Mouse (Mus musculus) embryonic facial prominence, embryonic 12.5 days (tissue): ENCODE measurements at regions not wholly inside any gene's neighbourhood (a gene's known extent, or its start where the extent isn't known, plus 50 kb on each side); places are given as distances from the start of the nearest gene placed in this dataset.
A peak's percentile ranks its signal among the peaks of the same experiment; 100 is the strongest.

ENCODE experiments used
- ATAC-seq: fragments of 200-750 bp; cut with Nextera tagmentation; 2 replicates; pipeline ENCODE4 v1.8.0; 2017; ENCODE audit not compliant: insufficient number of reproducible peaks, insufficient read depth, low FRiP score, low TSS enrichment
- H3K27ac ChIP-seq: fragments of 300-500 bp; sonication (generic); 2 replicates; pipeline ENCODE4 v1.5.1; 2016; ENCODE audit warnings: mild to moderate bottlenecking
- H3K27me3 ChIP-seq: fragments of 300-500 bp; sonication (generic); 2 replicates; pipeline ENCODE4 v1.6.1; 2016; ENCODE audit warnings: mild to moderate bottlenecking, moderate library complexity
- H3K36me3 ChIP-seq: fragments of 300-500 bp; sonication (generic); 2 replicates; pipeline ENCODE4 v1.6.1; 2016; ENCODE audit warnings: mild to moderate bottlenecking
- H3K4me1 ChIP-seq: fragments of 300-500 bp; sonication (generic); 2 replicates; pipeline ENCODE4 v1.6.1; 2016
- H3K4me2 ChIP-seq: fragments of 300-500 bp; sonication (generic); replicated peaks from 2 replicates; pipeline ENCODE4 v1.6.1; 2016; ENCODE audit warnings: mild to moderate bottlenecking, moderate library complexity
- H3K4me3 ChIP-seq: fragments of 300-500 bp; sonication (generic); 2 replicates; pipeline ENCODE4 v1.5.1; 2016; ENCODE audit warnings: mild to moderate bottlenecking
- H3K9ac ChIP-seq: fragments of 300-500 bp; sonication (generic); 2 replicates; pipeline ENCODE4 v1.6.1; 2016; ENCODE audit warnings: mild to moderate bottlenecking, moderate library complexity
- H3K9me3 ChIP-seq: fragments of 300-500 bp; sonication (generic); 2 replicates; pipeline ENCODE4 v1.6.1; 2016; ENCODE audit warnings: mild to moderate bottlenecking, moderate library complexity
- WGBS: fragments of 180-500 bp; shearing (Covaris S2); methylation state at CpG from one replicate; pipeline ENCODE4 v1.1.7; 2016; 5-methylcytosine and 5-hydroxymethylcytosine counted together

DNA sequence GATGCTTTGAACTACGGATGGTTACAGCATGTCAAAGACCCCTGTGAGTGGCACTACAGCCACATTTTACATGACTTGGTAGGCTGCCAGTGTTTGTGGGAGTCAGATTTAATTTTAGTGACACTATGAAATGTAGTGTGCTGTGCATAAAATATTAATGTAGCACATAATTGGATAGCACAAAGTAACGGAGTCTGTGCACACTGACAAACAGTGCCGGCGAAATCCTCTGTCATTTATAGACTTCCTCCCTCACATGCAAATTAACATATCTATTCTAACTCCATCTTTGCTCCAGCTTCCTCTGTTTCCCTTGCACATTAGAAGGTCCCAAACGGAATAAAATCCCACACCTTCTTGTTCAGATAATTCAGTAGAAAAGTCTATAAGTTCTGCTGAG is 515.3 kb downstream of the Psat1 start:
- no peak overlapping the region for H3K4me2 ChIP-seq
- WGBS: 83% methylated on average over 5 of the region's 5 CpGs

DNA sequence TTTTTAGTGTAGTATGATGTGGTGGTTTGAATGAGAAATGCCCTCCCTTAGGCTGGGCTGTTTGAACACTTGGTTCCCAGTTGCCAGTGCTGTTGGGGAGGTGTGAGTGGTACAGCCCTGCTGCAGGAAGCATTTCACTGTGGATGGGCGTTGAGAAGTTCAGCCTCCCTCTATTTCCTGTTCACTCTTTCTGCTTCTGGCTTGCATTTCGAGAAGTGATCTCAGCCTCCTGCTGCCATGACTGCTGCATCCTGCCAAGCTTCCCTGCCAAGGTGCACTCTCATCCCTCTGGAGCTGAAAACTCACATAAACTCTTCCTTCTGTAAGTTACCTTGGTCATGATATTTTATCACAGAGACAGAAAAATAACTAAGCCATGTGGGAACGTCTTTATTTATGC is 525.8 kb downstream of the Psat1 start:
- Histone ChIP-seq H3K4me1 (no peaks in the 10 kb centered on the region), H3K9me3 (no peaks in the 10 kb centered on the region), H3K4me3 (no peak overlapping the region), H3K27ac (no peak overlapping the region), H3K9ac (no peak overlapping the region), H3K36me3 (no peaks in the 10 kb centered on the region), H3K27me3 (no peaks in the 10 kb centered on the region), H3K4me2 (no peak overlapping the region)
- no peak for ATAC-seq
- 47% methylated on average over 3 of the region's 3 CpGs for WGBS

More for the DNA sequence above, 515.3 kb downstream of the Psat1 start:
- H3K27ac ChIP-seq: no peak overlapping the region
- H3K4me3 ChIP-seq: no peak overlapping the region
- H3K9ac ChIP-seq: no peak overlapping the region
- H3K36me3 ChIP-seq: no peaks in the 10 kb centered on the region
- no peak for ATAC-seq
- H3K27me3 ChIP-seq: no peaks in the 10 kb centered on the region
- H3K4me1 ChIP-seq: no peaks in the 10 kb centered on the region
- no peaks in the 10 kb centered on the region for H3K9me3 ChIP-seq

DNA sequence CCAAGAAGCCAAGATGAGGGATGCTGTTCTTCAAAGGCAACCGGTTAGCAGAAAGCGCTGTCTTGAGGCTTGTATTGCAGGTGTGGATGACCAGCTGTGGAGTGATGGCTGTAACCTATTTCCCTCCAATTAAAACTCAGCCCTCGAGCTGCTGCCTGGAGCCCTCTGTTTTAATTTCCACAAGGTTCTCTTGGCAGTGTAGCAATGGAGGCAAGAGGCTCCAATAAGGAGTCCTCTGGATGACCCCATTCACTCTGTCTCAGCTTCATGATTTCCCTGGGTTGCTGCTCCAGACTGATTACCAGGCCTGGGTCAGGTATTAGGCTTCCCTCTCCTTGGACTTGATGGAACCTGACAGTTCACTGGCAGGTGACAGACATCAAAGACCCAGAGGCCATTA is 548.5 kb downstream of the Psat1 start:
- no peak overlapping the region for H3K4me2 ChIP-seq
- H3K9me3 ChIP-seq: no peaks in the 10 kb centered on the region
- H3K4me1 ChIP-seq: no peaks in the 10 kb centered on the region
- 66% methylated on average over 3 of the region's 3 CpGs for WGBS
- H3K9ac ChIP-seq: no peak overlapping the region
- no peaks in the 10 kb centered on the region for H3K27me3 ChIP-seq
- no peak for ATAC-seq
- no peak overlapping the region for H3K27ac ChIP-seq
- no peaks in the 10 kb centered on the region for H3K36me3 ChIP-seq
- H3K4me3 ChIP-seq: no peak overlapping the region

DNA sequence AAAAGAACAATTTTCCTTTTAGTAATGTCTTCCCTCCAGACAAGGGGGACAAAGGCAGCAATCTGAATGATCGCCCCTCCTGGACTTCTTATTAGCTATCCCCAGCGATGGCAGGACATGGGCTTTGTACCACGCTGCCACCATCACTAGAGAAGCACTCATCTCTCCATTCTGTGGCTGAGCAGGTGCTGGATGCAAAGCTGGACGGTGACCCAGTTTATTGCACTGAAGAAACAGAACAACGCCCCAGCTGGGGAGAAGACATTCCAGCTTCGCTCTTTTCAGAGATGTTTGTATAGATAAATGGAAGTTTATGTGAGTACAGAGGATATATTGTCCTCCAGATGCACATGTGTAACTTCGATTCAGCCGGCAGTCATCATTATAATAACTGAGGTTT is 575.5 kb downstream of the Psat1 start:
- Histone ChIP-seq H3K27ac (no peak overlapping the region), H3K27me3 (no peaks in the 10 kb centered on the region), H3K4me2 (no peak overlapping the region), H3K4me3 (no peak overlapping the region), H3K4me1 (no peaks in the 10 kb centered on the region), H3K9me3 (no peaks in the 10 kb centered on the region), H3K9ac (no peak overlapping the region), H3K36me3 (no peaks in the 10 kb centered on the region)
- WGBS: 79% methylated on average over 8 of the region's 8 CpGs
- ATAC-seq: no peak

DNA sequence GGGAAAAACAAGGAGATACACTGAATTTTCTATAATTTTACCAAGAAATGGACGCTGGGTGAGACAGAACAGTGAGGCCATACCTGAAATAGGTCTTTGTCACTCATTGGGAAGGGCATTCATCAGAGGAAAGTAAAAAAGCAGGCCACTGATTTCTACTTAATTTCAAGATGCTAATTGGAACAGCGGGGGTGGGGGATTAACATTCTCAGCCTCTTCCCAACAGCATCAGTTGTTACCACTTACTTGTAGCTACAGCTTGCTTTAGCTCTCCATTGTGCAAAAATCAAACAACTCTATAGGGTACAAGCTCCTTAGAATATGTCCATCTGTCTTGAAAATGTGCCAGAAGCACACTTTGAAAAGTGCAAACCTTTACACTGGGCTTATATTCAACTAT is 580.2 kb downstream of the Psat1 start:
- 36% methylated on average over 2 of the region's 2 CpGs for WGBS
- Histone ChIP-seq H3K4me1 (no peaks in the 10 kb centered on the region), H3K4me2 (no peak overlapping the region), H3K27me3 (no peaks in the 10 kb centered on the region), H3K27ac (no peak overlapping the region), H3K36me3 (no peaks in the 10 kb centered on the region), H3K4me3 (no peak overlapping the region), H3K9me3 (no peaks in the 10 kb centered on the region), H3K9ac (no peak overlapping the region)
- no peak for ATAC-seq

DNA sequence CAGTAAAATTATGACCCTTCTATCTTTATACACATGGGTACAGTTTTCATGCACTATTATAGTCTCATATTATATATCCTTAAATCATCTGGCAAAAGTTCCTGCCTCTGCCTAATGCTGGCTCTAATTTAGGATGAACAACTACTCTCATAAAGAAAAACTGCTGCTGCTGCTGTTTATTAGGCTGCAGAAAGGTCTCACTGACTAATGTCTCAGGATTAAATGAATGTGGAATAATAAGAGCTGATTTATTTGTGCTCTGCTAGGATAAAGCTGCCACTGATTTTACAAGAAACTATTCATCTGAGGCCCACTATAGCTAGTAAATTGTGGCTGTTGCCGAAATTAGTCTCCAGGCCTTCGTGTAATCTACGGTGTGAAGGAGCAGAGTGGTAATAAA is 590.0 kb downstream of the Psat1 start:
- H3K27me3 ChIP-seq: no peaks in the 10 kb centered on the region
- no peak overlapping the region for H3K4me3 ChIP-seq
- ATAC-seq: no peak
- H3K36me3 ChIP-seq: no peaks in the 10 kb centered on the region
- H3K9me3 ChIP-seq: no peaks in the 10 kb centered on the region
- 82% methylated on average over 3 of the region's 3 CpGs for WGBS
- H3K4me1 ChIP-seq: no peaks in the 10 kb centered on the region
- H3K4me2 ChIP-seq: no peak overlapping the region
- no peak overlapping the region for H3K27ac ChIP-seq
- H3K9ac ChIP-seq: no peak overlapping the region

DNA sequence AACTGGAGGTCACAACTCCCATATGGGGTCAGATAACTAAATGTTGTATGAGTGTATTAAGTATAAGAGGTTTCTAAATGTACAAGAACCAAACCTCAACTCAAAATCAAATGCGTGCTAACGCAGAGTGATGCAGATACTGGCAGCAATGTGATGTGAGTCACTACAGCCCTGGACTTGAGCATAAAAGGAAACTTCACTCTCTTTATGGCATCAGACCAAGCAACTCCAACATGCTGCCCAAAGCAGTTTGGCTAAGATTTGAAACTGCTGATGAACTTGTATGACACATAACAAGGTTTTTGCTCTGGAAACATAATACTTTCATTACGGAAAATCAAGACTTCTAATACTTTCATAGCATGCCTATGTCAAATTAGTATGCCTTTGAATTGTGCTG is 598.8 kb downstream of the Psat1 start:
- Histone ChIP-seq H3K9ac (no peak overlapping the region), H3K36me3 (no peaks in the 10 kb centered on the region), H3K27me3 (no peaks in the 10 kb centered on the region), H3K4me2 (no peak overlapping the region), H3K4me3 (no peak overlapping the region), H3K27ac (no peak overlapping the region), H3K9me3 (no peaks in the 10 kb centered on the region), H3K4me1 (no peaks in the 10 kb centered on the region)
- WGBS: 83% methylated on average over 3 of the region's 3 CpGs
- no peak for ATAC-seq

DNA sequence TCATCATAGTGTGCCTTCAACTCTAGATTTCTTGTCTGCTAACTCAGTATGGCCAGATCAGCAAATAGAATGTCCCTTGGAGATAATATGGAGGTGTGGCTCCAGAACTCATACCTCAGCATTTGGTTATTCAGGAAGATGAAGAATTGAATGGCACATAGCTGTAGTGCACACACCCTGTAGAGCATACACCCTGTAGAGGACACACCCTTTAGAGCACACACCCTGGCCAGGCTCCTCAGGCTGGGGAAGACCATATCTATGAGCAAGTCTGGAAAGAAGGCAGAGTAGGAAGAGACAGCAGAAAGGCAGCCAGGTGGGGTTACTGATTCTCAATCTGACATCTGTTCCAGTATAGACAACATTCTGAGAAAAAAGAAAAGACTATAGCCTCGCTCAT is 604.9 kb downstream of the Psat1 start:
- peaks cover 9% of the 10 kb centered on the region; the same call in 1 of the 2 replicates for H3K4me1 ChIP-seq
- ATAC-seq: no peak
- H3K27ac ChIP-seq: no peak overlapping the region
- H3K9ac ChIP-seq: no peak overlapping the region
- no peaks in the 10 kb centered on the region for H3K9me3 ChIP-seq
- no peak overlapping the region for H3K4me2 ChIP-seq
- 96% methylated on average over 1 of the region's 1 CpGs for WGBS
- H3K36me3 ChIP-seq: no peaks in the 10 kb centered on the region
- H3K27me3 ChIP-seq: peaks cover 6% of the 10 kb centered on the region; the same call in 1 of the 2 replicates
- H3K4me3 ChIP-seq: no peak overlapping the region

DNA sequence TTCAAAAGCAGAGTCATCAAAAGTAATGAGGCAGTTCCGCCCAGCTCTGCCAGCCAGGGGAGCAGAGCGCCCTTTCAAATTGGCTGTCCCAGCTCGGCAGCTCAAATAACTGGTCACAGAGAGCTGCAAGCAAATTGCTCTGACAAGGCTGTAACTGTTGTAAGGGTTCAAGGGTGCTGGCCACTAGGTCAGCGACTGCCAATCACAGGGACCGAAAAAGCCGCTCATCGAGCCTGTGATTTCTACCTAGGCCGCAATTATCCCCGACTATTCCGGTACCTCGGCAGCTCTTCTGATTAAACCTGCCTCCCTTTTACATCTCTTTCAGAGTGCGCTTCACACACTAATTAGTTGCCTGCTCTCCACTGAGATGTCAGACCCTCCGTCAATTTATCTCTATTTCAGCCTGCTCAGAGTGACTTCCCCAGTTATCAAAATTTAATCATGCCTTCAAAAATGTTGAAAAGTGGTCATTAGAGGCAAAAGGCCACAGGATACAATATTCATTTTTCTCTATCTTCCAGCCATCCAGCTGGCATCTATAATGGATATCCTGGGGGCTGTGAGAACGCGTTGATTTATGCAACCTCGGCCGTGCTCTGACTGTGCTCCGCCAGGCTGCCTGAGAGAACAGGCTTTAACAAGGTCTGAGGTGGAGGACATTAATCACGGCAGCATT is 606.7 kb downstream of the Psat1 start:
- Histone ChIP-seq H3K4me1 (peaks cover 9% of the 10 kb centered on the region; the same call in 1 of the 2 replicates), H3K27me3 (peaks cover 6% of the 10 kb centered on the region; the same call in 1 of the 2 replicates), H3K27ac (no peak overlapping the region), H3K36me3 (no peaks in the 10 kb centered on the region), H3K9ac (no peak overlapping the region), H3K9me3 (no peaks in the 10 kb centered on the region), H3K4me3 (0 out of 2 replicates have a peak overlapping the region, but pooled peaks have one; percentile 12), H3K4me2 (peak overlapping the region; percentile 39)
- no peak for ATAC-seq
- WGBS: 24% methylated on average over 19 of the region's 19 CpGs

DNA sequence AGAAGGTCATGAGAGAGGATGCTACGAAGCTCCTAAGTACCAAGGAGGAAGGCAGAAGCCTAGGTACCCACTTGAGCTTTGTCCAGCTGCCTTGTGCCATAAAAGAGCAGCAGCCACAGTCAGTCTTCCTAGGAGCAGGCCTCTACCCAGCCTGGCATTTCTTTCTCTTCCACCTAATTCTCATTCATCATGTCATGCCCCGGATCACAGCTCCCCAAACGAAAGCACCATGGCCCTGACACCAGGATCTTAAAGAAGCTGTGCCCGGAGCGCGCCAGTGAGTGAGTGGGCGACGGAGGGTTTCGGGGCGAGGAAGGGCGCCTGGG is 607.2 kb downstream of the Psat1 start:
- no peak for ATAC-seq
- no peak overlapping the region for H3K27ac ChIP-seq
- H3K9me3 ChIP-seq: no peaks in the 10 kb centered on the region
- peaks cover 9% of the 10 kb centered on the region; the same call in 1 of the 2 replicates for H3K4me1 ChIP-seq
- no peak overlapping the region for H3K9ac ChIP-seq
- H3K4me2 ChIP-seq: peak overlapping the region; percentile 39
- H3K36me3 ChIP-seq: no peaks in the 10 kb centered on the region
- WGBS: 30% methylated on average over 11 of the region's 11 CpGs
- H3K4me3 ChIP-seq: 0 out of 2 replicates have a peak overlapping the region, but pooled peaks have one; percentile 12
- H3K27me3 ChIP-seq: peaks cover 6% of the 10 kb centered on the region; the same call in 1 of the 2 replicates

DNA sequence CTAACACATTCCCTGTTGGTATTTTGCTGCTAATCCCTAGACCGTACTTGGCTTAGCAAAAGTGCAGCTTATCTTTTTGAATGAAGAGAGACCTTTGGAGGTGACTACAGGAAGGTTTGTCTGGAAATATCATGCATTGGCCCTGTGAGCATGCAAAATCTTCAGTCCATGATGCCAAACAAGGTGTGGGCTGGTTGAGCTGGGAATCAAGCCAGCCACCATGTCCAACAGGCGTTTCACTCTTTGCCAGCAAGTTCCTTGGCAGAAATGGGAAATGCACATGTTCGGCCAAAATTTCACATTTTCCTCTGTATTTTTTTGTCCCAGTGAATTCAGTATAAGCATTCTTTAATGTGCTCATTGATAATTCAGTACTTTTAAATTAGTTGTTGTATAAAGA is 617.0 kb downstream of the Psat1 start:
- H3K27ac ChIP-seq: no peak overlapping the region
- WGBS: 87% methylated on average over 3 of the region's 3 CpGs
- H3K4me1 ChIP-seq: no peaks in the 10 kb centered on the region
- no peaks in the 10 kb centered on the region for H3K9me3 ChIP-seq
- H3K4me2 ChIP-seq: no peak overlapping the region
- ATAC-seq: no peak
- no peak overlapping the region for H3K9ac ChIP-seq
- no peaks in the 10 kb centered on the region for H3K36me3 ChIP-seq
- no peaks in the 10 kb centered on the region for H3K27me3 ChIP-seq
- H3K4me3 ChIP-seq: no peak overlapping the region

DNA sequence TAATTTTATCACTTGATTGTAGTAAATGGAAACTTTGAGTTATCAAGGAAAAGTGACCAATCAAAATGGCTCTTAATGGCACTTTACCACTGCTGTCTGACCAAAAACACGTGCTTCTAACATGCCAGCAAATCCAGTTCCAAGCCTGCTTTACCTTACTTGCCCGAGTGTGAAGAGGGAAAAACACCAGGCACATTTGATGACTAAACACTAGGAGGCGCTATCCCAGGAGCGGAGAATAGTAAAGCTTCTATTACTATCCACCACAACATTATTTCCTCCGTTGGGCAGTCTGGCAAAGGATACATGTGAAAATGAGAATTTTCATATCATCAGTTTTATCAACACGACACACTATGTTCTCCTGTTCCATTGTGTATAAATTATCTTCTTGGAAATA is 647.7 kb downstream of the Psat1 start:
- no peak for ATAC-seq
- Histone ChIP-seq H3K4me1 (no peaks in the 10 kb centered on the region), H3K9ac (no peak overlapping the region), H3K4me2 (no peak overlapping the region), H3K27me3 (no peaks in the 10 kb centered on the region), H3K27ac (no peak overlapping the region), H3K36me3 (no peaks in the 10 kb centered on the region), H3K4me3 (no peak overlapping the region), H3K9me3 (no peaks in the 10 kb centered on the region)
- WGBS: 43% methylated on average over 6 of the region's 6 CpGs
